Mouse (Mus musculus) hindbrain, embryonic 14.5 days (tissue): ENCODE measurements around the gene Card11. TPM values are rescaled to one million over a fixed set of nuclear protein-coding genes. Genes with fewer than 3 reads are reported as not detected.

Experiments used
- ATAC-seq: fragments of 200-750 bp; cut with Nextera tagmentation; 2 replicates; pipeline ENCODE4 v1.8.0; 2017; ENCODE audit warnings: moderate number of reproducible peaks, mild to moderate bottlenecking, moderate TSS enrichment, moderate library complexity; ENCODE audit not compliant: low FRiP score
- DNase-seq: peaks from one replicate; pipeline ENCODE4 v3.0.0-alpha.2; 2015; ENCODE audit warnings: low spot score
- H3K27ac ChIP-seq: fragments of 300-500 bp; sonication (generic); 2 replicates; pipeline ENCODE4 v1.5.1; 2014; ENCODE audit warnings: mild to moderate bottlenecking, moderate library complexity
- H3K27me3 ChIP-seq: fragments of 300-500 bp; sonication (generic); 2 replicates; pipeline ENCODE4 v1.6.1; 2014; ENCODE audit warnings: mild to moderate bottlenecking, low read length, mixed read lengths; ENCODE audit not compliant: control insufficient read depth, insufficient read depth
- H3K36me3 ChIP-seq: fragments of 300-500 bp; sonication (generic); replicated peaks from 2 replicates; pipeline ENCODE4 v1.6.1; 2014; ENCODE audit not compliant: control insufficient read depth, insufficient read depth
- H3K4me1 ChIP-seq: fragments of 300-500 bp; sonication (generic); replicated peaks from 2 replicates; pipeline ENCODE4 v1.6.1; 2014; ENCODE audit warnings: antibody characterized with exemption, low read length, mixed read lengths; ENCODE audit not compliant: control insufficient read depth, insufficient read depth
- H3K4me2 ChIP-seq: fragments of 300-500 bp; sonication (generic); replicated peaks from 2 replicates; pipeline ENCODE4 v1.6.1; 2014; ENCODE audit warnings: mild to moderate bottlenecking, moderate library complexity
- H3K4me3 ChIP-seq: fragments of 300-500 bp; sonication (generic); replicated peaks from 2 replicates; pipeline ENCODE4 v1.5.1; 2014; ENCODE audit warnings: mild to moderate bottlenecking, low read length
- H3K9ac ChIP-seq: fragments of 300-500 bp; sonication (generic); 2 replicates; pipeline ENCODE4 v1.6.1; 2014
- H3K9me3 ChIP-seq: fragments of 300-500 bp; sonication (generic); 2 replicates; pipeline ENCODE4 v1.6.1; 2016; ENCODE audit warnings: low read length; ENCODE audit not compliant: control insufficient read depth
- WGBS: fragments of 180-500 bp; shearing (Covaris S2); extraction: QIAGEN DNeasy Blood & Tissue Kit; methylation state at CpG from one replicate; pipeline ENCODE4 v1.1.7; 2014; 5-methylcytosine and 5-hydroxymethylcytosine counted together
- polyA plus RNA-seq: library from polyadenylated mRNA; unstranded; fragments of >200 nt; fragmentation: Nextera tagmentation; extraction: Ambion mirVana; gene quantifications from 2 replicates; pipeline ENCODE4 v1.2.1, GENCODE M21; 2014

Gene Card11
- polyA plus RNA-seq, 1 experiment from 2014 or later, result 0.11 TPM

DNA sequence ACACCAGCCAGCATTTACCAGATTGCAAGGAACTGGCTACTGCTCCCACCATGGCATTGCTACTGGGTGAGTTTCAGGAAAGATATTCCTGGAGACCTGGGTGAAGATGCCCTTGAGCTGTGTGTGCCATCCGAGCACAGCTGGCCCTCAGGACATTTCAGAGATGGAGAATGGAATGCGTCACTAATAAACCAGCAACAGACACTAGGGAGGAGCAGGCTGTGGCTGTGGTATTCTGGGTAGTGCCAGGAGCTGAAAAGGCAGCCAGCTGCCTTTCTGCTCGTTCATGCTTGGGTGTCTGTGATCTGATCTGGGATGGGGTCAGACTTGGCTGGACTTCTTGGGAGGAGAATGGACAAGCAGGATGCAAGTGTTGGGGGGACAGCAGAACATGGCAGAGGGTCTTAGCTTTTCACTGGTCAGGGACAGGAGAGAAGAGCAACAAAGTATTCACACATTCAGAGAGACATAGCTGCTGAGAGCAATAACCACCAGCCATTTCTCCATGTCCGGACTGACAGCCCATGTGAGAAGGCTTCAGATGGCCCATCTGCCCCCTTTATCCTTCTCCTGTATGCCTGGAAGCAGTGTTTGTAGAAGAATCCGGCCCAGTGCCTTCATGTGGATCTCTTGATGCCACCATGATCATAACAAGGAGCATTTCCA is 60.0 kb downstream of the Card11 start:
- Histone ChIP-seq H3K9ac (no peak overlapping the region), H3K27ac (peak overlapping the region; percentile 68), H3K9me3 (no peaks in the 10 kb centered on the region), H3K4me3 (no peak overlapping the region), H3K4me2 (no peak overlapping the region), H3K36me3 (no peaks in the 10 kb centered on the region), H3K4me1 (peaks cover 14% of the 10 kb centered on the region), H3K27me3 (no peaks in the 10 kb centered on the region)
- WGBS, result 51% methylated on average over 5 of the region's 5 CpGs
- ATAC-seq (no peak), DNase-seq (no peak)

DNA sequence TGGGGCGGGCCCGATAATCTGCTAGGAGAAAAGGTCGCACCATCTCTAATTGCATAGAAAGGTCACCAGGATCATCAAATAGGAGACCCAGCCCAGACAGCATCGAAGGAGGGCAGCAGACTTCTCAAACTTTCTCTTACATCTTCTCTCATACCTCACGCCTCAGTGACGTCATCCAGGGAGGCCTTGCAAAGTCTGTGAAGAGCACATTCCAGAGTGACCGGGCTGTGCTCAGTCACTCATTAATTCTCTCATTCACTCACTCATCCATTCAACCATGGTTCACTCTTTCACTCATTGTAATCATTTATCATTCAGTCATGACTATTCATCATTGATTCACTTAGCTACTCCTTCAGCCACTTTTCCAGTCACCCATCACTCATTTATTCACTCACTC is 63.6 kb downstream of the Card11 start:
- WGBS, result 73% methylated on average over 7 of the region's 7 CpGs
- H3K9ac ChIP-seq, result no peak overlapping the region
- peaks cover 14% of the 10 kb centered on the region for H3K4me1 ChIP-seq
- H3K4me3 ChIP-seq, result no peak overlapping the region
- no peaks in the 10 kb centered on the region for H3K9me3 ChIP-seq
- no peak for ATAC-seq
- H3K4me2 ChIP-seq, result no peak overlapping the region
- H3K36me3 ChIP-seq, result no peaks in the 10 kb centered on the region
- no peak for DNase-seq
- no peaks in the 10 kb centered on the region for H3K27me3 ChIP-seq
- H3K27ac ChIP-seq, result no peak overlapping the region

DNA sequence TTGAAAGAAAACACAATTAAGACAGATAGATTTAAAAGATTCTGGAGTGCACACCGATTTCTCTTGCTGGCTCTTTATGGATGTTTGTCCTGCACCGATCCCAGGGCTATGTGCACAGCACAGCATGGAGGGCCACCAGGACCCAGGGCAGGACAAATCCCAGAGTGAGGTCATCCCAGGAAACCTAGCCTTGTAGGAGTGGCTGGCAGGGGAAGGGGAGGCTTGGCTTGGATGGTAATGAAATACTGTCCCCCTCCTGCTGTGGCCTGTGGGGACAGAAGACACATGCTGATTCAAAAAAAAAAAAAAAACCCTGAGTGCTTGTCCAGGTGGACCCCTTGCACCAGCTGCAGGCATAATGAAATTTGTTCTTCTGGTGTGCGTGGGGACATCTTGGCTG is 64.5 kb downstream of the Card11 start:
- Histone ChIP-seq H3K4me1 (peaks cover 9% of the 10 kb centered on the region), H3K27ac (no peak overlapping the region), H3K36me3 (no peaks in the 10 kb centered on the region), H3K9me3 (no peaks in the 10 kb centered on the region), H3K27me3 (no peaks in the 10 kb centered on the region), H3K9ac (no peak overlapping the region), H3K4me3 (no peak overlapping the region), H3K4me2 (no peak overlapping the region)
- no peak for DNase-seq
- WGBS, result 80% methylated on average over 3 of the region's 3 CpGs
- no peak for ATAC-seq

DNA sequence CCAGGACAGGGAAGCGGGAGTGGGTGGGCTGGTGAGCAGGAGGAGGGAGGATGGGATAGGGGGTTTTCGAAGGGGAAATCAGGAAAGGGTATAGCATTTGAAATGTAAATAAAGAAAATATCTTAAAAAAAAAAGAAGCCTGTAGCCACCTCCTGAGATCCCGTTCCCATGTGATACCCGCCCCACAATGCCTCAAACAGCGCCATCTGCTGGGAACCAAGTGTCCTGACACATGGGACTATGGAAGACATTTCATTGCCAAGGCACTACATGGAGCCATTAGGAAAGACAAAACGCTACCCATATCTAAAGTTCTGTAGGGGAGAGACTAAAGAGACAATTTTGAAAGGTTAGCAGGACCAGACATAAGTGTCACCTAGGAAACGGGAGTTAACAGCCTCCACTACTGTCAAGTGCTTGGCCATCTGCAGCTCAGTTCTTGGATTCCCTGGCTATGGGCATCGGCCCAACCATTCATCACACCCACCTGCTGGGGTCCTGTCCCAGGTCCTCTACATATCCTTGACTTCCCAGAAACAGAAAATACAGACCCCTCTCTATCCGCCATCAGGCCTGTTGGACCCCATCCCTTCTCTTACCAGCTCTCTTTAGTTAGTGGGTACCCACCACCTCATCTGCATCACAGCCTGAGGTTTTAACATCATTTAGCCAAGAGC is 65.6 kb downstream of the Card11 start:
- H3K27me3 ChIP-seq, result no peaks in the 10 kb centered on the region
- H3K9me3 ChIP-seq, result no peaks in the 10 kb centered on the region
- H3K4me2 ChIP-seq, result no peak overlapping the region
- DNase-seq (peak; percentile 28), ATAC-seq (no peak)
- WGBS, result 80% methylated on average over 9 of the region's 9 CpGs
- H3K4me3 ChIP-seq, result no peak overlapping the region
- H3K9ac ChIP-seq, result no peak overlapping the region
- H3K36me3 ChIP-seq, result no peaks in the 10 kb centered on the region
- no peaks in the 10 kb centered on the region for H3K4me1 ChIP-seq
- H3K27ac ChIP-seq, result no peak overlapping the region

DNA sequence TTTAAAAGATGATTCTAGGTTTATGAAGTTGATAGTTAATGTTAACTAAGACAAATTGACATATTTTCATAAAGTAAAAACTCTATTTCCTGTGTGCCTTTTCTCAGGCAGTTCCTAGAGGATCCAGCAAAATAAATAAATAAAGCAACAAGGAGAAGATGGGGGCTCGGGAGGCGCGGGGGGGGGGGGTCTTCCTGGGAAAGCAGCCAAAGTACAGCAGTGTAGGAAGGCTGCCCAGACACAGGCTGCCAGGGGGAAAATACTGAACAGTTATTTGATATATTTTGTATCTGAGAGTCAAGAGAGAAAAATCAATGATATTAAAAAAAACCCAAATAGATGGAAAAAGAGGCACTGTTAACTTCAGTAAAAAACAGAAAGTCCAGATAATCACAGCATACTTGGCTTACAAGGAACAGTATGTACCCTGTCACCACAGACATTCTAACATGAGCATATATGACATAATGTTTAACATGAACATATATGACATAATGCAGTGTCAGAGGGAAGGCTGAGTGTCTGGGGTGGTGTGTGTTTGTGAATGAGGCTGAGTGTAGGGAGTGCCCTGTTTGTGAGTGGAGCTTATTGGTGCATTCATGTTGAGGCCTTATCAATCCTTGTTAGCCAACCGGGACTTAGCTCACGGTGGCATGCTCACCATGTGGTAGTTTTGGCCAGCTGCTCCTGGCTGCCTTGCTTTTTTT is 68.7 kb downstream of the Card11 start:
- 48% methylated on average over 5 of the region's 5 CpGs for WGBS
- no peaks in the 10 kb centered on the region for H3K9me3 ChIP-seq
- DNase-seq (no peak), ATAC-seq (no peak)
- no peak overlapping the region for H3K4me2 ChIP-seq
- H3K27me3 ChIP-seq, result no peaks in the 10 kb centered on the region
- H3K4me1 ChIP-seq, result no peaks in the 10 kb centered on the region
- H3K9ac ChIP-seq, result no peak overlapping the region
- no peaks in the 10 kb centered on the region for H3K36me3 ChIP-seq
- no peak overlapping the region for H3K4me3 ChIP-seq
- no peak overlapping the region for H3K27ac ChIP-seq

DNA sequence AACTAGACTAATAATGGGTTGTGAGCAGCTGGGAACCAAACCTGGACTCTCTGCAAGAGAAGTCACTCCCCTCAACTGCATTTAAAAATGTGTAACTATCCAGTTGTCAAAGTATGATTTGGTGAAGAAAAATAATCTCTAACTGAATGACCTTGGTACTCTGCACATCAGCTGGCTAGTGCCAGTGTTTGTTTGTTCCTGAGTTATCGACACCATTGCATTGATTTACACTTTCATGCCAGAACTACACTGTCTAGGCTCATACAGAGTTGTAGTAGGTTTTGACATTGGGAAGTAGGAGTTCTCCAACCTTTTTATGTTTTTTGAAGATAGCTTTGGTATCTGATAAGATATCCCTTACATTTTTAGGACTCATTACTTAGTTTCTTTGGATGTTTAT is 81.9 kb downstream of the Card11 start:
- ATAC-seq (no peak), DNase-seq (no peak)
- Histone ChIP-seq H3K9ac (no peak overlapping the region), H3K4me3 (no peak overlapping the region), H3K27ac (no peak overlapping the region), H3K36me3 (no peaks in the 10 kb centered on the region), H3K4me1 (no peaks in the 10 kb centered on the region), H3K4me2 (no peak overlapping the region), H3K9me3 (peaks cover 18% of the 10 kb centered on the region), H3K27me3 (no peaks in the 10 kb centered on the region)
- WGBS, result 95% methylated on average over 1 of the region's 1 CpGs

DNA sequence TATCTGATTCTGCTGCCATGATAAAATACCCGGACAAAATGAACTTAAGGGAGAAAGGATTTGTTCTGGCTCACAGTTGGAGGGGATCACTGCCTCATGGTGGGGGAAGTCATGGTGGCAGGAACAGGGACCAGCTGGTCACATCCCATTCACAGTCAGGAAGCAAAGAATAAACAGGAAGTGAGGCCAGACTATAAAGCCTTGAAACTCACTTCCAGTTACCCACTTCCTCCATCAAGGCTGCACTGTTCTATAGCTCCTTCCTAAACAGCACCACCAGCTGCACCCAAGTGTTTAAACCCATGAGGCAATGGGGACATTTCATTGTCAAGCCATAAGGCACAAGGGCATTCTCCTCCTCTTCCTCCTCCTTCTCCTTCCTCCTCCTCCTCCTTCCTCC is 82.6 kb downstream of the Card11 start:
- no peak for ATAC-seq
- Histone ChIP-seq H3K4me3 (no peak overlapping the region), H3K4me2 (no peak overlapping the region), H3K27me3 (no peaks in the 10 kb centered on the region), H3K9ac (no peak overlapping the region), H3K27ac (no peak overlapping the region), H3K9me3 (peaks cover 16% of the 10 kb centered on the region), H3K36me3 (no peaks in the 10 kb centered on the region), H3K4me1 (no peaks in the 10 kb centered on the region)
- WGBS, result 88% methylated on average over 1 of the region's 1 CpGs
- no peak for DNase-seq

DNA sequence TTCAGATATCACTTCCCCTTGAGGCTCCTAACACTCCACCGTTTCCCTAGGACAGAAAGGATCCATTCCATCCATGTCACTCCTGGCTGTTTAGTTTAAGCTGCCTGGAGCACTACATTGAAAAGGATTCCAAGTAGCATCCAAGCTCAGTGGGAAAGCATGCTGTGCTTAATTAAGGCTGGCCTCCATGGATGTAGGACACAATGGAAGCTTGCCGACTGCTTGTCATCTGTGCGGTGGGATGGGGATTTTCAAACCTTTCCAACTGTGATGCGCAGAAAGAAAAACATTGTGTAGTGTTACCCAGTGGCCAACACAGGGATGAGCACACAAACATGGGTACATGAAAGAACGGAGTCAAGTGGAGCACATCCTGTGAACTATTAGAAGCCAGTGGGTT is 89.5 kb downstream of the Card11 start:
- peaks cover 12% of the 10 kb centered on the region; the same call in 1 of the 2 replicates for H3K9me3 ChIP-seq
- WGBS, result 57% methylated on average over 5 of the region's 5 CpGs
- no peak overlapping the region for H3K4me3 ChIP-seq
- H3K27me3 ChIP-seq, result no peaks in the 10 kb centered on the region
- H3K4me2 ChIP-seq, result no peak overlapping the region
- no peaks in the 10 kb centered on the region for H3K36me3 ChIP-seq
- no peak overlapping the region for H3K27ac ChIP-seq
- no peaks in the 10 kb centered on the region for H3K4me1 ChIP-seq
- DNase-seq (no peak), ATAC-seq (no peak)
- H3K9ac ChIP-seq, result no peak overlapping the region

DNA sequence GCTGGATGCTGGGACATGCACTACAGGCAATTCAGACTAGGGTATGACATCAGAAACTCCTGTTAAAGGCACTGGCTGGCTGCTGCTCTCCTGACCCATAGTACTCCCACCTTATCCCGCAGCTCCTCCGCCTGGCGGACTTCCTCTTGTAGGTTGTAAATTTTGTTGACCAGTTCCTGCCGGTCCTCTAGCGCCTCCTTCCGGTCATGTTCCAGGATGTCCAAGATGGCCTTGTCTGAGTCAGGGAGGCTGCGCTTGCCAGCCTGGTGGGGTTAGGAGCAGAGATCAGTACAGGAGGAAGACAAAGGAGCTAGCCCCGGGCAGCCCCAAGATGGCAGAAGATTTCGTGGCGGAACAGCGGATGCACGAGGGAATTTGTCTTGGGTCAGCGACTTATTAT is 99.5 kb downstream of the Card11 start:
- Histone ChIP-seq H3K9me3 (no peaks in the 10 kb centered on the region), H3K36me3 (no peaks in the 10 kb centered on the region), H3K4me2 (no peak overlapping the region), H3K27ac (no peak overlapping the region), H3K27me3 (no peaks in the 10 kb centered on the region), H3K4me3 (no peak overlapping the region), H3K4me1 (no peaks in the 10 kb centered on the region), H3K9ac (no peak overlapping the region)
- no peak for ATAC-seq
- WGBS, result 81% methylated on average over 13 of the region's 13 CpGs
- no peak for DNase-seq
